Mouse (Mus musculus) G1E (cell line): ENCODE data around the gene Iqcf1. TPM values are rescaled to one million over a fixed set of nuclear protein-coding genes. Genes with fewer than 3 reads are reported as not detected.

Experiments used
- ATAC-seq: 2 replicates; pipeline ENCODE4 v1.8.0; 2016; ENCODE audit warnings: mild to moderate bottlenecking; ENCODE audit not compliant: insufficient number of reproducible peaks, poor library complexity, low FRiP score, severe bottlenecking; ENCODE audit errors: extremely low read depth
- DNase-seq: peaks from one replicate; pipeline ENCODE4 v3.0.0; 2012; ENCODE audit warnings: low spot score
- H3K27me3 ChIP-seq: 2 replicates; pipeline ENCODE4 v1.6.1; 2012; ENCODE audit warnings: mild to moderate bottlenecking, low read length, inconsistent platforms; ENCODE audit not compliant: insufficient read depth
- H3K36me3 ChIP-seq: replicated peaks from 2 replicates; pipeline ENCODE3; 2012; ENCODE audit warnings: mild to moderate bottlenecking, inconsistent platforms
- H3K4me1 ChIP-seq: 2 replicates; pipeline ENCODE4 v1.6.1; 2012; ENCODE audit warnings: low read depth, low read length, inconsistent platforms, mixed read lengths; ENCODE audit not compliant: insufficient read depth
- H3K4me3 ChIP-seq: 2 replicates; pipeline ENCODE4 v1.5.1; 2012; ENCODE audit warnings: low read depth, mild to moderate bottlenecking, inconsistent platforms, low read length, moderate library complexity, mixed read lengths
- H3K9me3 ChIP-seq: replicated peaks from 2 replicates; pipeline ENCODE4 v1.6.1; 2012; ENCODE audit warnings: inconsistent platforms
- CTCF ChIP-seq: IDR thresholded peaks from 2 replicates; pipeline ENCODE4 v1.5.1; 2012; ENCODE audit warnings: low read depth, low read length, inconsistent platforms, mixed read lengths
- GATA1 ChIP-seq: IDR thresholded peaks from 2 replicates; pipeline ENCODE4 v1.6.1; 2012; ENCODE audit warnings: borderline replicate concordance, low read length, inconsistent platforms, mixed read lengths
- GATA2 ChIP-seq: IDR thresholded peaks from 2 replicates; pipeline ENCODE4 v1.6.1; 2012; ENCODE audit warnings: low read depth, low read length, inconsistent platforms, borderline replicate concordance
- POLR2AphosphoS5 ChIP-seq: IDR thresholded peaks from 2 replicates; pipeline ENCODE4 v1.6.1; 2012; ENCODE audit warnings: low read depth, low read length, inconsistent platforms; ENCODE audit not compliant: insufficient replicate concordance
- TAL1 ChIP-seq: conservative IDR thresholded peaks from 2 replicates; pipeline ENCODE4 v1.6.1; 2012; ENCODE audit warnings: low read depth, low read length, inconsistent platforms, mixed read lengths
- polyA plus RNA-seq: library from polyadenylated mRNA; stranded (reverse); fragments of >175 nt; gene quantifications from 2 replicates; pipeline ENCODE4 v1.2.3, GENCODE M21; 2012
- total RNA-seq, 2 experiments: library from RNA; stranded (forward) in 1 of 2; stranded (reverse) in 1 of 2; fragments of 200-1000 nt in 1 of 2; fragments of >200 nt in 1 of 2; fragmentation: Nextera tagmentation in 1 of 2; gene quantifications; 2 replicates each; pipeline ENCODE4 v1.2.3; 2014 to 2017

Iqcf1 gene
- total and polyA plus RNA-seq, 3 experiments, result not detected

- Histone ChIP-seq H3K4me1 (peaks cover 47% of the 10 kb centered on the region), H3K4me3 (no peak within 1 kb of the TSS), H3K36me3 (no peaks in the 10 kb centered on the region), H3K27me3 (no peaks in the 10 kb centered on the region; the same call in 1 of the 2 replicates), H3K9me3 (no peaks in the 10 kb centered on the region)
- ATAC-seq, result no peak
- DNase-seq, result no peak
- TF ChIP-seq CTCF (no peak), GATA1 (no peak), GATA2 (no peak), POLR2AphosphoS5 (no peak), TAL1 (no peak)
Measured at GRCm38 (mm10) chr9:106514273-106514672, 14.5 kb downstream of the Iqcf1 start, which contains the start of gene Iqcf5. TSS of gene Iqcf5 (plus strand) at chr9:106514573.

- Histone ChIP-seq H3K4me1 (peaks cover 53% of the 10 kb centered on the region), H3K9me3 (no peaks in the 10 kb centered on the region), H3K27me3 (no peaks in the 10 kb centered on the region), H3K36me3 (no peaks in the 10 kb centered on the region), H3K4me3 (peak overlapping the region; percentile 67; the same call in 1 of the 2 replicates)
- peak; percentile 38 for DNase-seq
- TF ChIP-seq GATA1 (no peak), GATA2 (no peak), POLR2AphosphoS5 (no peak), TAL1 (no peak), CTCF (no peak)
- ATAC-seq, result peak; percentile 69
Measured at GRCm38 (mm10) chr9:106519433-106519832, 19.7 kb downstream of the Iqcf1 start.

GRCm38 (mm10) chr9:106519909-106520308 lies 20.1 kb downstream of the Iqcf1 start:
- TF ChIP-seq TAL1 (peak; percentile 67), GATA2 (no peak)
- ATAC-seq (peak; percentile 72), DNase-seq (peak; percentile 84)
- Histone ChIP-seq H3K4me3 (peak overlapping the region; percentile 67), H3K4me1 (peaks cover 55% of the 10 kb centered on the region), H3K27me3 (no peaks in the 10 kb centered on the region), H3K9me3 (no peaks in the 10 kb centered on the region), H3K36me3 (peaks cover under 1% of the 10 kb centered on the region)

GRCm38 (mm10) chr9:106531833-106532232 lies 32.1 kb downstream of the Iqcf1 start:
- ATAC-seq (no peak), DNase-seq (peak; percentile 33)
- peak; percentile 70 for TF ChIP-seq CTCF
- no peak for TF ChIP-seq GATA2

GRCm38 (mm10) chr9:106534296-106534695 lies 34.5 kb downstream of the Iqcf1 start:
- Histone ChIP-seq H3K4me1 (no peaks in the 10 kb centered on the region; the same call in 1 of the 2 replicates), H3K4me3 (no peak overlapping the region), H3K9me3 (no peaks in the 10 kb centered on the region; the same call in 1 of the 2 replicates), H3K27me3 (peaks cover under 1% of the 10 kb centered on the region; the same call in 1 of the 2 replicates), H3K36me3 (no peaks in the 10 kb centered on the region)
- DNase-seq (no peak), ATAC-seq (no peak)
- TF ChIP-seq GATA1 (no peak), POLR2AphosphoS5 (no peak), CTCF (no peak), GATA2 (no peak), TAL1 (no peak)

More at GRCm38 (mm10) chr9:106531833-106532232, 32.1 kb downstream of the Iqcf1 start:
- no peaks in the 10 kb centered on the region for H3K36me3 ChIP-seq
- peaks cover 10% of the 10 kb centered on the region; the same call in 1 of the 2 replicates for H3K27me3 ChIP-seq
- H3K4me3 ChIP-seq, result no peak overlapping the region
- H3K4me1 ChIP-seq, result no peaks in the 10 kb centered on the region; the same call in 1 of the 2 replicates
- no peaks in the 10 kb centered on the region for H3K9me3 ChIP-seq

- DNase-seq (no peak), ATAC-seq (no peak)
- Histone ChIP-seq H3K9me3 (peaks cover under 1% of the 10 kb centered on the region; the same call in 1 of the 2 replicates), H3K36me3 (no peaks in the 10 kb centered on the region), H3K4me1 (no peaks in the 10 kb centered on the region; the same call in 1 of the 2 replicates), H3K27me3 (no peaks in the 10 kb centered on the region; the same call in 1 of the 2 replicates), H3K4me3 (no peak overlapping the region)
- TF ChIP-seq POLR2AphosphoS5, result no peak
- TF ChIP-seq GATA2, result no peak
- TF ChIP-seq TAL1, result no peak
- TF ChIP-seq CTCF, result no peak
- no peak for TF ChIP-seq GATA1
Measured at GRCm38 (mm10) chr9:106534975-106535374, 35.2 kb downstream of the Iqcf1 start.

Other genes with a start within 250 kb of the Iqcf1 start
- 20.2 and 31.7 TPM in 2 replicates for gene Poc1a, start 218.9 kb upstream of the Iqcf1 start, total RNA-seq (2014; fragmentation: Nextera tagmentation)
- gene Poc1a, start 218.9 kb upstream of the Iqcf1 start, total RNA-seq (2017), result 25.6 and 28.8 TPM in 2 replicates
- 8.8 and 14.8 TPM in 2 replicates for gene Poc1a, start 218.9 kb upstream of the Iqcf1 start, polyA plus RNA-seq
- gene Dusp7, start 131.3 kb upstream of the Iqcf1 start, total RNA-seq (2014; fragmentation: Nextera tagmentation), result 49.3 and 50.4 TPM in 2 replicates
- 7.8 and 8.6 TPM in 2 replicates for gene Dusp7, start 131.3 kb upstream of the Iqcf1 start, total RNA-seq (2017)
- 27.3 and 32.5 TPM in 2 replicates for gene Dusp7, start 131.3 kb upstream of the Iqcf1 start, polyA plus RNA-seq
- 149 and 190 TPM in 2 replicates for gene Rpl29, start 70.5 kb upstream of the Iqcf1 start, total RNA-seq (2014; fragmentation: Nextera tagmentation)
- gene Rpl29, start 70.5 kb upstream of the Iqcf1 start, total RNA-seq (2017), result 81.1 and 107 TPM in 2 replicates
- gene Rpl29, start 70.5 kb upstream of the Iqcf1 start, polyA plus RNA-seq, result 29.5 and 38.8 TPM in 2 replicates
- gene Acy1, start 61.6 kb upstream of the Iqcf1 start, total RNA-seq (2014; fragmentation: Nextera tagmentation), result 6.0 and 11.6 TPM in 2 replicates
- gene Acy1, start 61.6 kb upstream of the Iqcf1 start, total RNA-seq (2017), result 11.0 and 17.1 TPM in 2 replicates
- gene Acy1, start 61.6 kb upstream of the Iqcf1 start, polyA plus RNA-seq, result 12.7 and 16.5 TPM in 2 replicates
- gene Abhd14b, start 52.5 kb upstream of the Iqcf1 start, total RNA-seq (2014; fragmentation: Nextera tagmentation), result 6.9 and 7.7 TPM in 2 replicates
- gene Abhd14b, start 52.5 kb upstream of the Iqcf1 start, total RNA-seq (2017), result 2.6 and 3.1 TPM in 2 replicates
- 2.3 and 3.1 TPM in 2 replicates for gene Abhd14b, start 52.5 kb upstream of the Iqcf1 start, polyA plus RNA-seq
- 4.8 and 5.7 TPM in 2 replicates for gene Abhd14a, start 52.3 kb upstream of the Iqcf1 start, total RNA-seq (2014; fragmentation: Nextera tagmentation)
- 7.7 and 8.4 TPM in 2 replicates for gene Abhd14a, start 52.3 kb upstream of the Iqcf1 start, total RNA-seq (2017)
- 22.4 and 24.0 TPM in 2 replicates for gene Abhd14a, start 52.3 kb upstream of the Iqcf1 start, polyA plus RNA-seq
- gene Pcbp4, start 46.7 kb upstream of the Iqcf1 start, total RNA-seq (2014; fragmentation: Nextera tagmentation), result 9.2 and 9.9 TPM in 2 replicates
- gene Pcbp4, start 46.7 kb upstream of the Iqcf1 start, total RNA-seq (2017), result 2.8 and 3.0 TPM in 2 replicates
- 18.9 and 22.1 TPM in 2 replicates for gene Pcbp4, start 46.7 kb upstream of the Iqcf1 start, polyA plus RNA-seq
- not detected in 2 replicates for gene Gpr62, start 34.0 kb upstream of the Iqcf1 start, total RNA-seq (2014; fragmentation: Nextera tagmentation)
- not detected in 2 replicates for gene Gpr62, start 34.0 kb upstream of the Iqcf1 start, total RNA-seq (2017)
- not detected in 2 replicates for gene Gpr62, start 34.0 kb upstream of the Iqcf1 start, polyA plus RNA-seq
- 25.7 and 45.8 TPM in 2 replicates for gene Rrp9, start 24.0 kb upstream of the Iqcf1 start, total RNA-seq (2014; fragmentation: Nextera tagmentation)
- gene Rrp9, start 24.0 kb upstream of the Iqcf1 start, total RNA-seq (2017), result 32.6 and 39.2 TPM in 2 replicates
- 357 and 455 TPM in 2 replicates for gene Rrp9, start 24.0 kb upstream of the Iqcf1 start, polyA plus RNA-seq
- gene Parp3, start 23.0 kb upstream of the Iqcf1 start, total RNA-seq (2014; fragmentation: Nextera tagmentation), result 3.5 TPM in 1 of 2 replicates, not detected in the other
- gene Parp3, start 23.0 kb upstream of the Iqcf1 start, total RNA-seq (2017), result 2.8 and 3.2 TPM in 2 replicates
- gene Parp3, start 23.0 kb upstream of the Iqcf1 start, polyA plus RNA-seq, result 0.48 and 0.85 TPM in 2 replicates
- gene Iqcf5, start 14.6 kb downstream of the Iqcf1 start, total RNA-seq (2014; fragmentation: Nextera tagmentation), result 3.6 and 5.3 TPM in 2 replicates
- gene Iqcf5, start 14.6 kb downstream of the Iqcf1 start, total RNA-seq (2017), result 0.76 and 1.2 TPM in 2 replicates
- gene Iqcf5, start 14.6 kb downstream of the Iqcf1 start, polyA plus RNA-seq, result 0.13 TPM in 1 of 2 replicates, not detected in the other
- gene Iqcf3, start 61.7 kb downstream of the Iqcf1 start, total RNA-seq (2014; fragmentation: Nextera tagmentation), result not detected in 2 replicates
- not detected in 2 replicates for gene Iqcf3, start 61.7 kb downstream of the Iqcf1 start, total RNA-seq (2017)
- not detected in 2 replicates for gene Iqcf3, start 61.7 kb downstream of the Iqcf1 start, polyA plus RNA-seq
- not detected in 2 replicates for gene Iqcf4, start 71.0 kb downstream of the Iqcf1 start, total RNA-seq (2014; fragmentation: Nextera tagmentation)
- not detected in 2 replicates for gene Iqcf4, start 71.0 kb downstream of the Iqcf1 start, total RNA-seq (2017)
- gene Iqcf4, start 71.0 kb downstream of the Iqcf1 start, polyA plus RNA-seq, result not detected in 2 replicates
- gene Iqcf6, start 126.6 kb downstream of the Iqcf1 start, total RNA-seq (2014; fragmentation: Nextera tagmentation), result not detected in 2 replicates
- gene Iqcf6, start 126.6 kb downstream of the Iqcf1 start, total RNA-seq (2017), result not detected in 2 replicates
- gene Iqcf6, start 126.6 kb downstream of the Iqcf1 start, polyA plus RNA-seq, result not detected in 2 replicates
- gene Grm2, start 156.1 kb downstream of the Iqcf1 start, total RNA-seq (2014; fragmentation: Nextera tagmentation), result not detected in 2 replicates
- 0.12 and 0.16 TPM in 2 replicates for gene Grm2, start 156.1 kb downstream of the Iqcf1 start, total RNA-seq (2017)
- not detected in 2 replicates for gene Grm2, start 156.1 kb downstream of the Iqcf1 start, polyA plus RNA-seq
- gene Tex264, start 186.0 kb downstream of the Iqcf1 start, total RNA-seq (2014; fragmentation: Nextera tagmentation), result 39.7 and 54.5 TPM in 2 replicates
- gene Tex264, start 186.0 kb downstream of the Iqcf1 start, total RNA-seq (2017), result 52.3 and 63.6 TPM in 2 replicates
- gene Tex264, start 186.0 kb downstream of the Iqcf1 start, polyA plus RNA-seq, result 39.1 and 40.6 TPM in 2 replicates